ENCODE assay signal across 27 mouse cellular contexts in the genomic region with DNA sequence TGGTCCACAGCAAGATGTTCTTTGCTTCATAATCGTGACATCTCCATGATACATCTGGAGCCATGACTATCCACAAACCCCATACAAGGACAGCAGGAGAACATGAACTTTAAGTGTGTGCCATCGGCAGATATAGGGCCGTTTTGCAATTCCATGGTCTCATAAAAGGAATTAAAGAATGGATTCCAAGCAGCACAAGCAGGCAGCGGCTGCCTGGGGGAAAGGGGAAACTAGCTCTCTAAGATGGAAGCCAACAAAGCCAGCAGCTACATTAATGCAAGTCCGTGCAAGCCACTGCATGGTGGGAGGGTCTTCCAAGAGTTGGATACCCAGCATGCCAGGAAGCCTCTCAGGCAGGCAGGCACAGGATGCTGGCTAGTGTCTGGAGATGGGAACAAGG. TPM values are rescaled to one million over a fixed set of nuclear protein-coding genes. Genes with fewer than 3 reads are reported as not detected.
DNase-seq lines count a peak whose midpoint lies in the region; ATAC-seq and TF ChIP-seq lines count a peak whose summit lies in the region.
"Had no signal": no experiment of that assay in that cellular context is flagged by ENCODE, and none has a peak within 500 bp of the region (broad histone marks: within the 10 kb centered on the region; RNA-seq: fewer than 3 reads in every experiment).

No protein-coding gene starts in this region.

- 80% methylated on average over 5 of the region's 5 CpGs for WGBS in forebrain, embryonic 11.5 days
- 71% methylated on average over 5 of the region's 5 CpGs for WGBS in forebrain, embryonic 16.5 days
- WGBS in kidney, embryonic 16.5 days: 86% methylated on average over 5 of the region's 5 CpGs
- 52% methylated on average over 5 of the region's 5 CpGs for WGBS in embryonic facial prominence, embryonic 15.5 days

- H3K4me1 ChIP-seq in forebrain, embryonic 11.5 days (replicated peaks; ENCODE audit: control insufficient read depth, insufficient read depth, low read length): no peaks in the 10 kb centered on the region
- no peaks in the 10 kb centered on the region for H3K4me1 ChIP-seq in forebrain, embryonic 16.5 days (replicated peaks; ENCODE audit: control insufficient read depth, insufficient read depth, low read length)
- H3K4me1 ChIP-seq in kidney, embryonic 16.5 days (ENCODE audit: insufficient read depth, low read length): no peaks in the 10 kb centered on the region
- H3K4me1 ChIP-seq in embryonic facial prominence, embryonic 15.5 days: peaks cover 16% of the 10 kb centered on the region; the same call in 1 of the 2 replicates
- H3K4me1 ChIP-seq: liver, embryonic 13.5 days; midbrain, embryonic 12.5 days had no signal

- TF ChIP-seq POLR2A in brain, embryonic 14.5 days (IDR thresholded peaks at IDR 0.05; ENCODE audit: borderline replicate concordance, extremely low read depth, insufficient read depth, insufficient read length, poor library complexity, severe bottlenecking): no peak

- H3K27me3 ChIP-seq in forebrain, embryonic 11.5 days (ENCODE audit: control insufficient read depth, insufficient read depth, low read length): no peaks in the 10 kb centered on the region
- H3K27me3 ChIP-seq in forebrain, embryonic 16.5 days (replicated peaks; ENCODE audit: control insufficient read depth, insufficient read depth, low read length): no peaks in the 10 kb centered on the region
- H3K27me3 ChIP-seq in kidney, embryonic 16.5 days (ENCODE audit: insufficient read depth, low read length): no peaks in the 10 kb centered on the region
- no peaks in the 10 kb centered on the region for H3K27me3 ChIP-seq in embryonic facial prominence, embryonic 15.5 days
- H3K27me3 ChIP-seq: embryonic facial prominence, embryonic 12.5 days; heart, embryonic 12.5 days; hindbrain, embryonic 13.5 days; kidney, embryonic 15.5 days; limb, embryonic 15.5 days; liver, embryonic 13.5 days; midbrain, embryonic 12.5 days; neural tube, embryonic 13.5 days had no signal

- no peak overlapping the region for H3K4me3 ChIP-seq in forebrain, embryonic 11.5 days (ENCODE audit: low read depth, low read length)
- H3K4me3 ChIP-seq in forebrain, embryonic 16.5 days (replicated peaks; ENCODE audit: low read length): no peak overlapping the region
- H3K4me3 ChIP-seq in kidney, embryonic 16.5 days (ENCODE audit: low read length): no peak overlapping the region
- peak overlapping the region; percentile 13; the same call in 1 of the 2 replicates for H3K4me3 ChIP-seq in embryonic facial prominence, embryonic 15.5 days (replicated peaks)
- H3K4me3 ChIP-seq: embryonic facial prominence, embryonic 12.5 days; heart, embryonic 12.5 days; hindbrain, embryonic 13.5 days; kidney, embryonic 15.5 days; limb, embryonic 15.5 days; liver, embryonic 13.5 days; midbrain, embryonic 12.5 days; neural tube, embryonic 13.5 days had no signal

- H3K9ac ChIP-seq in forebrain, embryonic 11.5 days (ENCODE audit: low read length): no peak overlapping the region
- H3K9ac ChIP-seq in forebrain, embryonic 16.5 days (replicated peaks; ENCODE audit: low read depth, low read length): no peak overlapping the region
- no peak overlapping the region for H3K9ac ChIP-seq in kidney, embryonic 16.5 days (replicated peaks; ENCODE audit: low read length)
- H3K9ac ChIP-seq in embryonic facial prominence, embryonic 15.5 days: no peak overlapping the region
- H3K9ac ChIP-seq: embryonic facial prominence, embryonic 12.5 days; forebrain, postnatal 0 days; heart, embryonic 12.5 days; hindbrain, embryonic 13.5 days; kidney, embryonic 15.5 days; limb, embryonic 15.5 days; liver, embryonic 13.5 days; midbrain, embryonic 12.5 days; neural tube, embryonic 13.5 days had no signal

- no peak overlapping the region for H3K27ac ChIP-seq in forebrain, embryonic 11.5 days (ENCODE audit: low read depth, low read length)
- no peak overlapping the region for H3K27ac ChIP-seq in forebrain, embryonic 16.5 days (ENCODE audit: low read length)
- 0 out of 2 replicates have a peak overlapping the region, but pooled peaks have one; percentile 7 for H3K27ac ChIP-seq in kidney, embryonic 16.5 days (ENCODE audit: low read length)
- H3K27ac ChIP-seq in embryonic facial prominence, embryonic 15.5 days (replicated peaks): peak overlapping the region; percentile 56; the same call in 1 of the 2 replicates
- H3K27ac ChIP-seq: embryonic facial prominence, embryonic 12.5 days; hindbrain, embryonic 13.5 days; kidney, embryonic 15.5 days; limb, embryonic 15.5 days; liver, embryonic 13.5 days; midbrain, embryonic 12.5 days; neural tube, embryonic 13.5 days had no signal

- DNase-seq in forebrain, embryonic 11.5 days (ENCODE audit: low spot score): peak; percentile 27
- DNase-seq in kidney, postnatal 36 days: no peak
- DNase-seq in brain, embryonic 14.5 days (ENCODE audit: low read depth): peak; percentile 17
- no peak for DNase-seq in spleen, postnatal 4 days (ENCODE audit: low spot score in 2 of 2)
- no peak for DNase-seq in spleen, postnatal 10 days (ENCODE audit: low spot score in 2 of 2)
- DNase-seq: adrenal gland, adult 8-10 months; cerebellum, adult 11 months; cerebellum, adult 9-10 months; cerebellum, postnatal 36 days; forebrain, postnatal 0 days; gastrocnemius, postnatal 10 days; kidney, adult 18-20 months; liver, embryonic 13.5 days; lung, adult 18-20 months; lung, postnatal 36 days; thymus, postnatal 25 days had no signal

- no peak for ATAC-seq in forebrain, embryonic 11.5 days (replicated peaks; ENCODE audit: low FRiP score)
- no peak for ATAC-seq in forebrain, embryonic 16.5 days
- no peak for ATAC-seq in kidney, embryonic 16.5 days (ENCODE audit: low FRiP score, low TSS enrichment)
- no peak for ATAC-seq in embryonic facial prominence, embryonic 15.5 days (ENCODE audit: insufficient number of reproducible peaks, low FRiP score, low TSS enrichment, low read depth)
- ATAC-seq: forebrain, postnatal 0 days had no signal

- no peak for TF ChIP-seq CTCF in brain, embryonic 14.5 days (IDR thresholded peaks at IDR 0.05; ENCODE audit: borderline replicate concordance, extremely low read depth, insufficient read depth, insufficient read length)

- no peaks in the 10 kb centered on the region for H3K9me3 ChIP-seq in forebrain, embryonic 11.5 days (ENCODE audit: control insufficient read depth, low read length)
- H3K9me3 ChIP-seq in forebrain, embryonic 16.5 days (ENCODE audit: control insufficient read depth, low read length): no peaks in the 10 kb centered on the region
- H3K9me3 ChIP-seq in kidney, embryonic 16.5 days (ENCODE audit: low read length): no peaks in the 10 kb centered on the region
- H3K9me3 ChIP-seq in embryonic facial prominence, embryonic 15.5 days (replicated peaks): no peaks in the 10 kb centered on the region
- H3K9me3 ChIP-seq: embryonic facial prominence, embryonic 12.5 days; G1E; heart, embryonic 12.5 days; hindbrain, embryonic 13.5 days; kidney, embryonic 15.5 days; limb, embryonic 15.5 days; liver, embryonic 13.5 days; midbrain, embryonic 12.5 days; neural tube, embryonic 13.5 days had no signal

- no peak overlapping the region for H3K4me2 ChIP-seq in forebrain, embryonic 11.5 days (ENCODE audit: low read depth, low read length, severe bottlenecking)
- H3K4me2 ChIP-seq in forebrain, embryonic 16.5 days (ENCODE audit: low read length): no peak overlapping the region
- H3K4me2 ChIP-seq in kidney, embryonic 16.5 days (replicated peaks; ENCODE audit: low read depth, low read length): no peak overlapping the region
- 0 out of 2 replicates have a peak overlapping the region, but pooled peaks have one; percentile 15 for H3K4me2 ChIP-seq in embryonic facial prominence, embryonic 15.5 days (replicated peaks)
- H3K4me2 ChIP-seq: embryonic facial prominence, embryonic 12.5 days; heart, embryonic 12.5 days; hindbrain, embryonic 13.5 days; kidney, embryonic 15.5 days; limb, embryonic 15.5 days; liver, embryonic 13.5 days; midbrain, embryonic 12.5 days; neural tube, embryonic 13.5 days had no signal

- H3K36me3 ChIP-seq in forebrain, embryonic 11.5 days (ENCODE audit: control insufficient read depth, insufficient read depth, low read length): no peaks in the 10 kb centered on the region
- H3K36me3 ChIP-seq in forebrain, embryonic 16.5 days (ENCODE audit: control insufficient read depth, insufficient read depth): no peaks in the 10 kb centered on the region
- H3K36me3 ChIP-seq in kidney, embryonic 16.5 days (ENCODE audit: insufficient read depth, low read length): no peaks in the 10 kb centered on the region
- H3K36me3 ChIP-seq in embryonic facial prominence, embryonic 15.5 days: no peaks in the 10 kb centered on the region
- H3K36me3 ChIP-seq: embryonic facial prominence, embryonic 12.5 days; G1E; heart, embryonic 12.5 days; hindbrain, embryonic 13.5 days; kidney, embryonic 15.5 days; limb, embryonic 15.5 days; liver, embryonic 13.5 days; midbrain, embryonic 12.5 days; neural tube, embryonic 13.5 days had no signal

RNA-seq across cellular contexts. Expression of a gene that starts 30.2 kb away (rescaled TPM):
- polyA plus RNA-seq in forebrain, embryonic 11.5 days (2014; fragmentation: Nextera tagmentation; extraction: Ambion mirVana): 11.5 and 13.3 TPM in 2 replicates
- 27.3 and 27.9 TPM in 2 replicates for polyA plus RNA-seq in forebrain, embryonic 16.5 days (2015; fragmentation: Nextera tagmentation; extraction: Ambion mirVana)
- 14.0 and 15.2 TPM in 2 replicates for polyA plus RNA-seq in kidney, embryonic 16.5 days (2015; fragmentation: Nextera tagmentation; extraction: Ambion mirVana)
- polyA plus RNA-seq in brain, embryonic 14.5 days (2012; rRNA removed): 18.3 and 19.3 TPM in 2 replicates
- polyA plus RNA-seq in embryonic facial prominence, embryonic 15.5 days (2015; fragmentation: Nextera tagmentation; extraction: Ambion mirVana): 16.3 and 16.5 TPM in 2 replicates

Comparison
In these comparisons a context has a peak if more than half of its experiments do, and no peak if none do; other contexts are left out.
1. DNase-seq: peak in forebrain, embryonic 11.5 days (single experiment) and brain, embryonic 14.5 days (single experiment); none in kidney, postnatal 36 days (0 of 2), spleen, postnatal 4 days (0 of 2) and spleen, postnatal 10 days (0 of 2).
2. H3K27ac ChIP-seq: peak in kidney, embryonic 16.5 days (single experiment) and embryonic facial prominence, embryonic 15.5 days (single experiment); none in forebrain, embryonic 11.5 days (single experiment) and forebrain, embryonic 16.5 days (single experiment).